In the genomic region with DNA sequence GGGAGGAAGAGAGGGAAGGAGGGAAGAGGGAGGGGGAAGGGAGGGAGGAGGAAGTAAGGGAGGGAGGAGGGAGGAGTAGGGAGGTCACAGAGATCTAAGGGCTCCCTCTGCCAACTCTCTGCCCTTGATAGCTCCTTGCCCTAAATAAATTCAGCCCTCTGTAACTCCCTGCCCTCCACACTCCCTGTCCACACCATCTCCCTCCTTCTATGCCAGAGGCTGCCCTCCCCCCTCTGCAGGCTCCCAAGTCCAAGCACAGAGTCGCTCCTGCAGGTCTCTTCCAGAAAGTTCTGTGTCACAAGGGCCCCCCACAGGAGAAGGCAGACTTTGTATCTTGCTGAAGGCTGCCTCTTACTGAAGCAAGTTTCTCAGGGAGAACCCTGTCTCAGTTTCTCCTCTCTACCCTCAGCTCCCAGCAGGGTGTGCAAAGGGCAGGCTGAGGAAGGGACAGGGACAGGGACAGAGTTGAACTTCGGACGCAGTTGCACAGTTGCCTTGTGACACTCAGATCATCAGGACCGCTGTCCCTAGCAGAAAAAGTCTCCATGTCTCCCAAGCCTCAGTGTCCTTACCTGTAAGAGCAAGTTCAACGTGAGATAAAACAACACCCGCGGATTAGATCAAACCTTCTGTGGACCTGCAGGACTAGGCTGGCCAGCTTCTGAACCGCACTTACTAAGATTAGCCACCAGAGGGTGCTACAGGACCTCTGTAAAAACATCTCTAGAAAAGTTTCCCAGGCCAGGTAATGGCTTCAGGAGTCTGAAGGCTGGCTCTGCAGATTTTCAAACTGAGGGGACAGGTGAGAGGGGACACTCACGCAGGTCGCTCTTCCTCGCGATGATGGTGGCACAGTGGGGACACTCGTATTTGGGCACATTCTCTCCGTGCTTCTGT, we compare ENCODE assay signal across 8 mouse cellular contexts. TPM values are rescaled to one million over a fixed set of nuclear protein-coding genes. Genes with fewer than 3 reads are reported as not detected.
DNase-seq lines count a peak whose midpoint lies in the region; ATAC-seq and TF ChIP-seq lines count a peak whose summit lies in the region.

No protein-coding gene starts in this region.

- WGBS in forebrain, embryonic 10.5 days, result 21% methylated on average over 14 of the region's 14 CpGs
- 13% methylated on average over 14 of the region's 14 CpGs for WGBS in heart, postnatal 0 days
- WGBS in liver, embryonic 13.5 days (ENCODE audit: insufficient replicate concordance), result 18% methylated on average over 14 of the region's 14 CpGs
- WGBS in neural tube, embryonic 11.5 days, result 25% methylated on average over 14 of the region's 14 CpGs
- 26% methylated on average over 14 of the region's 14 CpGs for WGBS in thymus, adult 2 months

- no peak for TF ChIP-seq EP300 in ES-Bruce4 (IDR thresholded peaks at IDR 0.05; ENCODE audit: insufficient read depth, low read depth, low read length)
- no peak for TF ChIP-seq EP300 in heart, postnatal 0 days (IDR thresholded peaks at IDR 0.05; ENCODE audit: low read depth)

- peak overlapping the region; percentile 42 for H3K4me2 ChIP-seq in heart, postnatal 0 days (ENCODE audit: low read depth, low read length)
- H3K4me2 ChIP-seq in liver, embryonic 13.5 days, result no peak overlapping the region
- H3K4me2 ChIP-seq in neural tube, embryonic 11.5 days (ENCODE audit: low read depth), result no peak overlapping the region

- H3K4me1 ChIP-seq in ES-Bruce4 (ENCODE audit: control insufficient read depth, insufficient read depth, low read length), result no peaks in the 10 kb centered on the region
- peaks cover 4% of the 10 kb centered on the region for H3K4me1 ChIP-seq in brown adipose tissue, adult 24 weeks (ENCODE audit: control insufficient read depth, insufficient read depth, insufficient read length, low read length)
- peaks cover 7% of the 10 kb centered on the region; the same call in 1 of the 2 replicates for H3K4me1 ChIP-seq in forebrain, embryonic 10.5 days
- H3K4me1 ChIP-seq in heart, postnatal 0 days (ENCODE audit: control insufficient read depth, insufficient read depth), result no peaks in the 10 kb centered on the region
- peaks cover 5% of the 10 kb centered on the region; the same call in 1 of the 2 replicates for H3K4me1 ChIP-seq in liver, embryonic 13.5 days (replicated peaks)
- no peaks in the 10 kb centered on the region for H3K4me1 ChIP-seq in neural tube, embryonic 11.5 days (ENCODE audit: control insufficient read depth, insufficient read depth, low read length)
- H3K4me1 ChIP-seq in thymus, adult 2 months (replicated peaks; ENCODE audit: control insufficient read depth, insufficient read depth, low read length), result peaks cover 5% of the 10 kb centered on the region; the same call in 1 of the 2 replicates

- no peak overlapping the region for H3K4me3 ChIP-seq in ES-Bruce4 (ENCODE audit: low read depth, low read length)
- H3K4me3 ChIP-seq in brown adipose tissue, adult 24 weeks (ENCODE audit: insufficient read depth, low read depth, low read length), result no peak overlapping the region; the same call in 1 of the 2 replicates
- H3K4me3 ChIP-seq in forebrain, embryonic 10.5 days, result no peak overlapping the region
- no peak overlapping the region for H3K4me3 ChIP-seq in heart, postnatal 0 days (ENCODE audit: low read depth, low read length)
- H3K4me3 ChIP-seq in liver, embryonic 13.5 days (replicated peaks), result no peak overlapping the region
- no peak overlapping the region for H3K4me3 ChIP-seq in neural tube, embryonic 11.5 days (ENCODE audit: low read depth, low read length)
- H3K4me3 ChIP-seq in thymus, adult 2 months (ENCODE audit: control insufficient read depth, insufficient read depth, low read length), result no peak overlapping the region

- no peak for TF ChIP-seq POLR2A in ES-Bruce4 (IDR thresholded peaks at IDR 0.05; ENCODE audit: insufficient read depth, low read length)
- no peak for TF ChIP-seq POLR2A in thymus, adult 2 months (IDR thresholded peaks at IDR 0.05; ENCODE audit: control insufficient read depth, extremely low read depth, insufficient read depth, low read length, poor library complexity)

- peak; percentile 67 for DNase-seq in forebrain, embryonic 10.5 days (ENCODE audit: extremely low spot score, low spot score)
- DNase-seq in heart, postnatal 0 days (ENCODE audit: low spot score), result peak; percentile 69
- DNase-seq in kidney, postnatal 10 days, result peak; percentile 78
- no peak for DNase-seq in liver, embryonic 13.5 days
- peak; percentile 61 for DNase-seq in neural tube, embryonic 11.5 days (ENCODE audit: low spot score)
- peak; percentile 60 for DNase-seq in thymus, adult 2 months

- H3K9ac ChIP-seq in ES-Bruce4 (ENCODE audit: low read depth, poor library complexity, severe bottlenecking), result no peak overlapping the region
- no peak overlapping the region for H3K9ac ChIP-seq in heart, postnatal 0 days (replicated peaks; ENCODE audit: low read depth, low read length)
- H3K9ac ChIP-seq in liver, embryonic 13.5 days, result no peak overlapping the region
- H3K9ac ChIP-seq in neural tube, embryonic 11.5 days (ENCODE audit: low read length), result 0 out of 2 replicates have a peak overlapping the region, but pooled peaks have one; percentile 31

- ATAC-seq in heart, postnatal 0 days (ENCODE audit: insufficient read depth, low read depth), result peak; percentile 69
- peak; percentile 18; the same call in 1 of the 2 replicates for ATAC-seq in liver, embryonic 13.5 days (ENCODE audit: low read depth)
- ATAC-seq in neural tube, embryonic 11.5 days (ENCODE audit: insufficient read depth, low FRiP score, low TSS enrichment), result no peak

- H3K27me3 ChIP-seq in ES-Bruce4 (ENCODE audit: control insufficient read depth, insufficient read depth, low read length, poor library complexity, severe bottlenecking), result no peaks in the 10 kb centered on the region
- H3K27me3 ChIP-seq in forebrain, embryonic 10.5 days (ENCODE audit: poor library complexity, severe bottlenecking), result peaks cover 11% of the 10 kb centered on the region; the same call in 1 of the 2 replicates
- H3K27me3 ChIP-seq in heart, postnatal 0 days (ENCODE audit: control insufficient read depth, insufficient read depth, low read length), result no peaks in the 10 kb centered on the region
- H3K27me3 ChIP-seq in liver, embryonic 13.5 days, result peaks cover 6% of the 10 kb centered on the region; the same call in 1 of the 2 replicates
- H3K27me3 ChIP-seq in neural tube, embryonic 11.5 days (ENCODE audit: control insufficient read depth, insufficient read depth, low read length), result 0 out of 2 replicates have a peak, but pooled peaks cover 3% of the 10 kb centered on the region
- H3K27me3 ChIP-seq in thymus, adult 2 months (ENCODE audit: control insufficient read depth, insufficient read depth, low read length), result no peaks in the 10 kb centered on the region

- no peaks in the 10 kb centered on the region for H3K36me3 ChIP-seq in ES-Bruce4 (ENCODE audit: control insufficient read depth, insufficient read depth, low read length, poor library complexity, severe bottlenecking)
- no peaks in the 10 kb centered on the region for H3K36me3 ChIP-seq in forebrain, embryonic 10.5 days (replicated peaks)
- H3K36me3 ChIP-seq in heart, postnatal 0 days (replicated peaks; ENCODE audit: control insufficient read depth, insufficient read depth, low read length), result no peaks in the 10 kb centered on the region
- no peaks in the 10 kb centered on the region for H3K36me3 ChIP-seq in liver, embryonic 13.5 days
- no peaks in the 10 kb centered on the region for H3K36me3 ChIP-seq in neural tube, embryonic 11.5 days (ENCODE audit: control insufficient read depth, insufficient read depth, low read length)
- no peaks in the 10 kb centered on the region for H3K36me3 ChIP-seq in thymus, adult 2 months (ENCODE audit: control insufficient read depth, insufficient read depth, low read length)

- no peaks in the 10 kb centered on the region for H3K9me3 ChIP-seq in ES-Bruce4 (replicated peaks; ENCODE audit: control insufficient read depth, insufficient read depth, low read length, poor library complexity, severe bottlenecking)
- no peaks in the 10 kb centered on the region; the same call in 1 of the 2 replicates for H3K9me3 ChIP-seq in forebrain, embryonic 10.5 days
- H3K9me3 ChIP-seq in heart, postnatal 0 days (replicated peaks; ENCODE audit: control insufficient read depth, low read length), result no peaks in the 10 kb centered on the region
- no peaks in the 10 kb centered on the region for H3K9me3 ChIP-seq in liver, embryonic 13.5 days (replicated peaks)
- H3K9me3 ChIP-seq in neural tube, embryonic 11.5 days (ENCODE audit: control insufficient read depth, low read length), result no peaks in the 10 kb centered on the region

- no peak overlapping the region for H3K27ac ChIP-seq in ES-Bruce4 (ENCODE audit: insufficient read depth, low read length)
- H3K27ac ChIP-seq in brown adipose tissue, adult 24 weeks (replicated peaks; ENCODE audit: low read depth, low read length), result peak overlapping the region; percentile 19
- no peak overlapping the region for H3K27ac ChIP-seq in forebrain, embryonic 10.5 days
- H3K27ac ChIP-seq in heart, postnatal 0 days (ENCODE audit: low read depth), result 0 out of 2 replicates have a peak overlapping the region, but pooled peaks have one; percentile 26
- H3K27ac ChIP-seq in liver, embryonic 13.5 days, result no peak overlapping the region
- H3K27ac ChIP-seq in neural tube, embryonic 11.5 days (ENCODE audit: low read depth, low read length), result no peak overlapping the region
- H3K27ac ChIP-seq in thymus, adult 2 months (ENCODE audit: control insufficient read depth, insufficient read depth, low read length), result no peak overlapping the region

- peak; percentile 57 for TF ChIP-seq CTCF in ES-Bruce4 (IDR thresholded peaks at IDR 0.05; ENCODE audit: low read depth, low read length)
- TF ChIP-seq CTCF in heart, postnatal 0 days (IDR thresholded peaks at IDR 0.05; ENCODE audit: low read depth), result peak; percentile 74
- no peak for TF ChIP-seq CTCF in thymus, adult 2 months (IDR thresholded peaks at IDR 0.05; ENCODE audit: borderline replicate concordance, control insufficient read depth, extremely low read depth, insufficient read depth, low read length, poor library complexity)

RNA-seq across cellular contexts. Expression of a gene that starts 12.2 kb away (rescaled TPM):
- polyA plus RNA-seq in ES-Bruce4 (2011; ENCODE audit: insufficient read depth, insufficient read length, low read depth, missing spikeins), result 0.21 TPM in 1 of 2 replicates, not detected in the other
- 0.55 TPM in 1 of 2 replicates, not detected in the other for polyA plus RNA-seq in brown adipose tissue, adult 24 weeks (2012; ENCODE audit: insufficient read depth, insufficient read length, missing spikeins)
- polyA plus RNA-seq in forebrain, embryonic 10.5 days (2016; fragmentation: Nextera tagmentation; extraction: Ambion mirVana), result 0.04 and 0.07 TPM in 2 replicates
- total RNA-seq in heart, postnatal 0 days (2014; rRNA removed; ENCODE audit: low replicate concordance), result not detected in 2 replicates
- 0.22 and 0.26 TPM in 2 replicates for polyA plus RNA-seq in heart, postnatal 0 days (2015; fragmentation: Nextera tagmentation; extraction: Ambion mirVana)
- polyA plus RNA-seq in liver, embryonic 13.5 days (2015; fragmentation: Nextera tagmentation; extraction: Ambion mirVana), result 0.02 and 0.05 TPM in 2 replicates
- polyA plus RNA-seq in neural tube, embryonic 11.5 days (2014; fragmentation: Nextera tagmentation; extraction: Ambion mirVana), result 0.09 TPM in 1 of 2 replicates, not detected in the other
- 0.12 TPM in 1 of 2 replicates, not detected in the other for polyA plus RNA-seq in thymus, adult 2 months (2012; rRNA removed)

RNA-seq across cellular contexts. Expression of a gene that starts 45.7 kb away (rescaled TPM):
- polyA plus RNA-seq in ES-Bruce4 (2011; ENCODE audit: insufficient read depth, insufficient read length, low read depth, missing spikeins), result not detected in 2 replicates
- polyA plus RNA-seq in brown adipose tissue, adult 24 weeks (2012; ENCODE audit: insufficient read depth, insufficient read length, missing spikeins), result 1,317 and 1,888 TPM in 2 replicates
- polyA plus RNA-seq in forebrain, embryonic 10.5 days (2016; fragmentation: Nextera tagmentation; extraction: Ambion mirVana), result not detected in 2 replicates
- 0.97 and 1.7 TPM in 2 replicates for total RNA-seq in heart, postnatal 0 days (2014; rRNA removed; ENCODE audit: low replicate concordance)
- polyA plus RNA-seq in heart, postnatal 0 days (2015; fragmentation: Nextera tagmentation; extraction: Ambion mirVana), result 0.29 and 0.37 TPM in 2 replicates
- polyA plus RNA-seq in liver, embryonic 13.5 days (2015; fragmentation: Nextera tagmentation; extraction: Ambion mirVana), result 0.22 and 0.24 TPM in 2 replicates
- polyA plus RNA-seq in neural tube, embryonic 11.5 days (2014; fragmentation: Nextera tagmentation; extraction: Ambion mirVana), result not detected in 2 replicates
- polyA plus RNA-seq in thymus, adult 2 months (2012; rRNA removed), result 14.5 and 25.6 TPM in 2 replicates

Comparison
In these comparisons a context has a peak if more than half of its experiments do, and no peak if none do; other contexts are left out.
1. H3K27ac ChIP-seq: peak in brown adipose tissue, adult 24 weeks (single experiment) and heart, postnatal 0 days (single experiment); none in ES-Bruce4 (single experiment), forebrain, embryonic 10.5 days (single experiment), liver, embryonic 13.5 days (single experiment), neural tube, embryonic 11.5 days (single experiment) and thymus, adult 2 months (single experiment).
2. RNA of a gene that starts 45.7 kb away (polyA plus RNA-seq): 1,317 to 1,888 TPM in brown adipose tissue, adult 24 weeks; 14.5 to 25.6 TPM in thymus, adult 2 months, 0.29 to 0.37 TPM in heart, postnatal 0 days, 0.22 to 0.24 TPM in liver, embryonic 13.5 days, not detected in ES-Bruce4, not detected in forebrain, embryonic 10.5 days and not detected in neural tube, embryonic 11.5 days; every median in the first group is over 10 times any median in the second.